Mouse (Mus musculus): ENCODE measurements around the gene Actr3b. TPM values are rescaled to one million over a fixed set of nuclear protein-coding genes. Genes with fewer than 3 reads are reported as not detected.

Actr3b gene
- polyA plus RNA-seq, 1 experiment = 2.2 TPM

DNA sequence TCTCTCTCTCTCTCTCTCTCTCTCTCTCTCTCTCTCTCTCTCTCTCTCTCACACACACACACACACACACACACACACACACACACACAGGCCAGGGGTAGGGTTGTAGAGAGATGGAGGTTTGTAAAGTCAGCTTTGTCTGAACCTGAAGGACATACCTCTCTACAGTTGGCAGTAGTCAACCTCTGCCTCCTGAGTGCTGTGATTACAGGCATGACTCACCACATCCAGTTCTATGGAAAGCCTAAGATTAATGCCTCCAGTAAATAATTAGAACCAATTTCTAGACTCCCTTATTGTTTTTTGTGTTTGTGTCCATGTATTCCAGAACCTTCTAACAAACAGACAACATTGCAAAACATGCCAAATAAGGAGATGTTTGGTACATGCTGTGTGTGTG lies 11.9 kb upstream of the Actr3b start:
- TF ChIP-seq POLR2A (IDR thresholded peaks at IDR 0.05; ENCODE audit: borderline replicate concordance, control insufficient read depth, low read depth, low read length) (no peak), CTCF (IDR thresholded peaks at IDR 0.05; ENCODE audit: control insufficient read depth, insufficient read depth, low read length) (no peak)

DNA sequence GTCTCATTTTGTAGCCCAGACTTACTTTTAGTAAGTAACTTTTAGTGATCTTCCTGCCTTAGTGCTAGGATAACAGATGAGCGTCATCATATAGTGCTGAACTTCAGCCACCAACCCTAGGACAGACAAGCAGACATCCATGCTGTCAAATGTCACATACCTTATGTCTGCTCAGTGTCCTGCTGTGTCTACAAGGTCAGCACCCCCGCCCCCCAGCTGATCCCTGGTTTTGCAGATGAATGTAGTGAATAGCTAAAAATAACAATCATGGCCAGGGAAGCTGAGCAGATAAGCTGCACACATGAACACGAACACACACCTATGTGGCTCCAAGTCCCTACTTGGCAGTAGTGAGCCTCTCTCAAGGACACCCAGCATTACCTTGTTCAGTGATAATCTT lies 11.2 kb upstream of the Actr3b start:
- Histone ChIP-seq H3K4me1 (ENCODE audit: control insufficient read depth, insufficient read depth, low read length) (no peaks in the 10 kb centered on the region), H3K4me3 (replicated peaks; ENCODE audit: control insufficient read depth, low read depth, low read length) (no peak overlapping the region), H3K27ac (ENCODE audit: control insufficient read depth, insufficient read depth, low read depth, low read length, poor library complexity) (no peak overlapping the region)
- no peak for TF ChIP-seq POLR2A (IDR thresholded peaks at IDR 0.05; ENCODE audit: borderline replicate concordance, control insufficient read depth, low read depth, low read length)
- no peak for TF ChIP-seq CTCF (IDR thresholded peaks at IDR 0.05; ENCODE audit: control insufficient read depth, insufficient read depth, low read length)
- 65% methylated on average over 3 of the region's 3 CpGs for WGBS

More for the DNA sequence above, 11.9 kb upstream of the Actr3b start:
- no peak overlapping the region for H3K4me3 ChIP-seq (replicated peaks; ENCODE audit: control insufficient read depth, low read depth, low read length)
- no peaks in the 10 kb centered on the region for H3K4me1 ChIP-seq (ENCODE audit: control insufficient read depth, insufficient read depth, low read length)
- no peak overlapping the region for H3K27ac ChIP-seq (ENCODE audit: control insufficient read depth, insufficient read depth, low read depth, low read length, poor library complexity)

DNA sequence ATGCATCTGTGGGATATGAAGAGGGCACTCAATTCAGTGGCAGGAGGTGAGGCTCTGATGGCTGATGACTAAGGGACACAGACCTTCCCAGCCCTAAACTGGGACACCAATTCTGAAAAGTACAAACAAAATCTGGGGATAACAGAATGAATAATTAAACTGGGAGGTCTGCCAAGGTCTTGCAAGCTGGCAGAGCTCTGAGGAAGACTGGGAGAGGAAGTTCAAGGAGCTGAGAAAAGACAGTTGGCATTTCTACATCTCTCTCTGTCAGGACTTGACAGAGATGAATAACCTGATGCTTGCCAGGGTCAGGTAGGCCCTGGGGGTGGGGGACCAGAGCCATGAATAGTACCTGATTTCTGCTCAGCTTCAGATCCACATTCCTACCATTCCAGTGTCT lies 8.2 kb upstream of the Actr3b start:
- Histone ChIP-seq H3K4me1 (ENCODE audit: control insufficient read depth, insufficient read depth, low read length) (no peaks in the 10 kb centered on the region), H3K27ac (ENCODE audit: control insufficient read depth, insufficient read depth, low read depth, low read length, poor library complexity) (no peak overlapping the region), H3K4me3 (replicated peaks; ENCODE audit: control insufficient read depth, low read depth, low read length) (no peak overlapping the region)
- TF ChIP-seq CTCF (IDR thresholded peaks at IDR 0.05; ENCODE audit: control insufficient read depth, insufficient read depth, low read length) (no peak), POLR2A (IDR thresholded peaks at IDR 0.05; ENCODE audit: borderline replicate concordance, control insufficient read depth, low read depth, low read length) (no peak)

DNA sequence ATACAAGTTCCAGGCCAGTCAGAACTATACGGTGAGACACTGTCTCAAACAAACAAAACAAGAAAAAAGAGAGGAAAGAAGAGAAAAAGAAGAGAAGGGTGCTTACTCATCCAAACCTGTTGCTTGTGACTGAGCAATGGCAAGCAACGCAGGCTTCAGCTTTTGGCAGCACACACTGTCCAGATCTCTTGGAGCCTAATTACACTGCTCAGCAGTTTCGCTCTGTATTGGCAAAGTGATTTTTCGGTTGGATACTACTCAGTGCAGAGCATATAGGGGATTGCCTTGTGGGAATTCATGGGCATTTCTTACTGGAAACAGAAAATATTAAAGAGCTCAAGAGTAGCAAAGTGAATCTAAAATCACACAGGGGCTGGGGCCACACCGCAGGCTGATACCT lies 6.9 kb upstream of the Actr3b start:
- Histone ChIP-seq H3K27ac (ENCODE audit: control insufficient read depth, insufficient read depth, low read depth, low read length, poor library complexity) (no peak overlapping the region), H3K4me1 (ENCODE audit: control insufficient read depth, insufficient read depth, low read length) (no peaks in the 10 kb centered on the region), H3K4me3 (replicated peaks; ENCODE audit: control insufficient read depth, low read depth, low read length) (no peak overlapping the region)
- no peak for TF ChIP-seq CTCF (IDR thresholded peaks at IDR 0.05; ENCODE audit: control insufficient read depth, insufficient read depth, low read length)
- TF ChIP-seq POLR2A (IDR thresholded peaks at IDR 0.05; ENCODE audit: borderline replicate concordance, control insufficient read depth, low read depth, low read length) = no peak
- WGBS = 84% methylated on average over 5 of the region's 5 CpGs

DNA sequence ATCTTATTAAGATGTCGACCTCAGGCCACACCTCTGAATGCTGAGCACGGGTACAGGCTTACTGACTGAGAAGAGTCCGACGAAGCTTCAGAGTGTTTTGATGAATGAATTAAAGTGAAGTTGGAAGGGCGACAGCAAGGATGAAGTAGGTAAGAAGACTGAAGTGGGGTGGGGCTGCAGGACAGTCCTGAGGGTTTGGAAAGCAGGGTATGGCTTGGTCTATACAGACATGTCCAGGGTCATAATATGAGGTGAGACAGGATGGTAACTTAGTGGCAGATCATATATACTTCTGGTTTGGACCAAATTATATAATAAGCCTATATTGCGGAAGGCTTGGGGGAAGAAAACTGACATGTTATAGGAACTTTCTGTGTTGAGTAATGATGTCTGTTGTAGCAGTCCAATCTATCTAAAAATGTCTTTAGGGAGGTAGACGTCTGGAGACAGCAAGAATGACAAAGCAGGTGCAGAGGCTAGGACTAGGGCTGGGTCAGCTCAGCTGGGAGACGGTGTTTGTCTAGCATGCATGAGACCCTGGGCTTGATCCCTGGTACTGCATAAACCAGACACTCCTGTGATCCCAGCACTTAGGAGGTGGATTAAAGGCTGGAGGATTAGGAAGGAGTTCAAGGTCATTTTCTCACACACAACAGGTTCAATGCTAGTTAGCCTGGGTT lies 6.1 kb upstream of the Actr3b start:
- H3K4me3 ChIP-seq (replicated peaks; ENCODE audit: control insufficient read depth, low read depth, low read length) = no peak overlapping the region
- WGBS = 63% methylated on average over 8 of the region's 8 CpGs
- no peaks in the 10 kb centered on the region for H3K4me1 ChIP-seq (ENCODE audit: control insufficient read depth, insufficient read depth, low read length)
- TF ChIP-seq POLR2A (IDR thresholded peaks at IDR 0.05; ENCODE audit: borderline replicate concordance, control insufficient read depth, low read depth, low read length) = no peak
- TF ChIP-seq CTCF (IDR thresholded peaks at IDR 0.05; ENCODE audit: control insufficient read depth, insufficient read depth, low read length) = no peak
- no peak overlapping the region for H3K27ac ChIP-seq (ENCODE audit: control insufficient read depth, insufficient read depth, low read depth, low read length, poor library complexity)

DNA sequence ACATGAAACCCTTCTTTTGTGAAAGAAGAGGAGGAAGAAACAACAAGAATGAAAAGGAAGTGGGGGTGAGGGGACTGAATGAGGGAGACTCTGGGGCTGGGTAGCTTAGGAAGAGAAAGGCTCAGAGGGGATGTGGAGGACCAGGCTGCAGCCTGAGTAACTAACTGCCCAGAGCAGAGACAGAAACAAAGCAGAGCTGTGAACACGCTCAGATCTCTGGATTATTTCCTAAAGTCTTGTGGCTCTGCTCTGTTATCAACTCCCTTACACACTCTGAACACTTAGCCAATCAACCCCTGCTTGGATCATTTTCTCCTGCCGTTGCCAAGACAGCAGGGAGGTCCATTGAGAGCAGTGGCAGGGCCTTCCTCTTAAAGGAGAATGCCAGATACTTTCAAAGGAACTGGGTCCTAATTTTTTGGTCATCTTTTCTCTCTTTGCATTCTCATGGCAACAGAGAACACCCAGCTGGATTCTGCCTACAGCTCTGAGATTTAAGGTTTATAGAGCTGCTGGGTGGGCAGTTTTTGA lies 5.5 kb upstream of the Actr3b start:
- Histone ChIP-seq H3K4me3 (replicated peaks; ENCODE audit: control insufficient read depth, low read depth, low read length) (no peak overlapping the region), H3K27ac (ENCODE audit: control insufficient read depth, insufficient read depth, low read depth, low read length, poor library complexity) (no peak overlapping the region), H3K4me1 (ENCODE audit: control insufficient read depth, insufficient read depth, low read length) (no peaks in the 10 kb centered on the region)
- 28% methylated on average over 2 of the region's 2 CpGs for WGBS
- TF ChIP-seq POLR2A (IDR thresholded peaks at IDR 0.05; ENCODE audit: borderline replicate concordance, control insufficient read depth, low read depth, low read length) (no peak), CTCF (IDR thresholded peaks at IDR 0.05; ENCODE audit: control insufficient read depth, insufficient read depth, low read length) (no peak)

DNA sequence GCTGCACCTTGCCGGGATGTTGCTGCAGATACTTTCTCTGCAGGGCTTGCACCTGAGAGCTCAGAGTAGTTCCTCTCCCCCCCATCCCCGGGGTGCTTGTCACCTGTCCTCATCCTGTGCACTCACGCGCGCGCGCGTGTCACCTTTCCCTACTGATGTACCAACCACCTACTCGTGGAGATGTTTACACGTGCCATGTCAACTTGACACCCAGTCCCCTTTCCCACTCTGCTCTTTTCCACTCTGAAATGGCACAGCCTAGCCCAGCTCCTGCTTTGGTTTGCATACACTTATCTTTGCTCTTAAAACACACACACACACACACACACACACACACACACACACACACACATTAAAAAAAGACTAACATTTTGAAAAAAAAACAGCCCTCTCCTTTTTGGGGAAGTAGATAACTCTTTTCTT lies 624 bp downstream of the Actr3b start:
- Histone ChIP-seq H3K4me1 (ENCODE audit: control insufficient read depth, insufficient read depth, low read length) (no peaks in the 10 kb centered on the region; the same call in 1 of the 2 replicates), H3K27ac (ENCODE audit: control insufficient read depth, insufficient read depth, low read depth, low read length, poor library complexity) (no peak overlapping the region), H3K4me3 (replicated peaks; ENCODE audit: control insufficient read depth, low read depth, low read length) (no peak overlapping the region)
- WGBS = 5% methylated on average over 10 of the region's 10 CpGs
- TF ChIP-seq POLR2A (IDR thresholded peaks at IDR 0.05; ENCODE audit: borderline replicate concordance, control insufficient read depth, low read depth, low read length) (no peak), CTCF (IDR thresholded peaks at IDR 0.05; ENCODE audit: control insufficient read depth, insufficient read depth, low read length) (no peak)

DNA sequence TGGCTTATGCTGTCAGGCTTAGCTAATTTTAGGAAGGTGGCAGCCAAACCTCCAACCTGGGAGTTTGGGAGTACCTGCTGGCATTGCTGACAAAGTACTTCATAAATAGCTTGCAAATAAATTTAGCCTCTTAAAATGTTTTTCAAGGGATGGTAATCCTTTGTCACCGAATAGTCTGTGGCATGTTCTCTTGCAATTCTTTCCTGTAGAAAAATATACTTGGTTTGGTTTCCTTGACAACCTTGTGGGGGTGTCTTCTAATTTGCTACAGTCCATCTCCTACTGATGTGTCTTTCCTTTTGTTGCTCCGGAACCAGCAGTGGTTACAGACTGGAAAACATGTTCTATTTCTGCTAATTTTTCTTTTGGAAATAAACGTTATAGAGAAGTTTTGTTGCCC lies 1.1 kb downstream of the Actr3b start:
- H3K4me1 ChIP-seq (ENCODE audit: control insufficient read depth, insufficient read depth, low read length) = no peaks in the 10 kb centered on the region; the same call in 1 of the 2 replicates
- 39% methylated on average over 3 of the region's 3 CpGs for WGBS
- TF ChIP-seq POLR2A (IDR thresholded peaks at IDR 0.05; ENCODE audit: borderline replicate concordance, control insufficient read depth, low read depth, low read length) = no peak
- no peak for TF ChIP-seq CTCF (IDR thresholded peaks at IDR 0.05; ENCODE audit: control insufficient read depth, insufficient read depth, low read length)
- no peak overlapping the region for H3K27ac ChIP-seq (ENCODE audit: control insufficient read depth, insufficient read depth, low read depth, low read length, poor library complexity)
- no peak overlapping the region for H3K4me3 ChIP-seq (replicated peaks; ENCODE audit: control insufficient read depth, low read depth, low read length)
